Mouse (Mus musculus): ENCODE data around the gene 4930524B15Rik.
"Not testable (repeated sequence)": the region's sequence is repeated elsewhere in the genome, so short reads cannot be mapped to it uniquely, and the experiment has no call there.

DNA sequence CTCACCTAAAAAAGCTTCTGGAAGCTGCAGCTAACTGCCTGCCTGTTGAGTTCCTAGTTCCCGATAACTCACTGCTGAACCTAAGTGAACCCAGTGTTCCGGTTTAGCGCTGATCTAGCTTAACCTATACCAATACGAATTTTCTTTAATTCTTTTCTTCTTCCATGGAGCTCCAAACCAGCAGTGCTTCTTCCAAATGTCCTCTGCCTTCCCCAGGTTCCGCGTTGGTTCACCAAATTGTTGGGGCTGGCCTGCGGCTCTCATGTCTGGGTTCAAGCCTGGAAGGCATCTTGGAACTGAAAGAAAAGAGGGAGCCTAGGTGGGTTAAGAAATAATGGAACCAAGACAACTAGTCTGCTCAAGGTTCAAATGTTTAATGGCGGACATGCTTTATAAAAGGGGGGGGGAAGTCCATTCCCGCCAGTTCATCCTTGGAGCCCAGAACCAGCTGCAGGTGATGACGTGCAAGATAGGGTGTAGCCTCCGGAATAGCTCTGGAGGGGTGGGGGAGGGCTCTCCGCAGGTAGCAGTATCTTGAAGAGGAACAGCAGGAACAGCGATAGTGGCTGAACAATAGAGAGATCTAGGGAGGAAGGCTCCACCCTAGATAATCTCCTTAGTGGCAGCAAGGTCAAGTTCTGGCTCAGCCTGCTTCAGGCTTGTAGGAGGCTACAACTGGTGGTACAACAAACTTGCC is 17.0 kb downstream of the 4930524B15Rik start:
- TF ChIP-seq CTCF (IDR thresholded peaks at IDR 0.05; ENCODE audit: insufficient read depth, low read length); POLR2A (IDR thresholded peaks at IDR 0.05; ENCODE audit: borderline replicate concordance, extremely low read depth, low read depth, low read length): not testable (repeated sequence)

All from lung, adult 2 months (tissue).